Mouse (Mus musculus) heart, embryonic 10.5 days (tissue): ENCODE data around the gene Sgca. TPM values are rescaled to one million over a fixed set of nuclear protein-coding genes. Genes with fewer than 3 reads are reported as not detected.

Experiments used
- DNase-seq: peaks from one replicate; pipeline ENCODE4 v3.0.0-alpha.2; 2017; ENCODE audit warnings: low spot score
- H3K27ac ChIP-seq: fragments of 300-500 bp; sonication (generic); 2 replicates; pipeline ENCODE4 v1.5.1; 2016; ENCODE audit warnings: mild to moderate bottlenecking
- H3K27me3 ChIP-seq: fragments of 300-500 bp; sonication (generic); 2 replicates; pipeline ENCODE4 v1.6.1; 2016; ENCODE audit warnings: mild to moderate bottlenecking; ENCODE audit not compliant: poor library complexity, insufficient read depth, severe bottlenecking
- H3K36me3 ChIP-seq: fragments of 300-500 bp; sonication (generic); 2 replicates; pipeline ENCODE4 v1.6.1; 2016; ENCODE audit warnings: mild to moderate bottlenecking, moderate library complexity
- H3K4me1 ChIP-seq: fragments of 300-500 bp; sonication (generic); 2 replicates; pipeline ENCODE4 v1.6.1; 2016; ENCODE audit warnings: mild to moderate bottlenecking
- H3K4me3 ChIP-seq: fragments of 300-500 bp; sonication (generic); 2 replicates; pipeline ENCODE4 v1.5.1; 2016; ENCODE audit warnings: mild to moderate bottlenecking, moderate library complexity
- H3K9me3 ChIP-seq: fragments of 300-500 bp; sonication (generic); 2 replicates; pipeline ENCODE4 v1.6.1; 2016; ENCODE audit warnings: mild to moderate bottlenecking, moderate library complexity
- WGBS: fragments of 180-500 bp; shearing (Covaris S2); methylation state at CpG from one replicate; pipeline ENCODE4 v1.1.7; 2016; 5-methylcytosine and 5-hydroxymethylcytosine counted together
- polyA plus RNA-seq: library from polyadenylated mRNA; unstranded; fragments of >200 nt; fragmentation: Nextera tagmentation; extraction: Ambion mirVana; gene quantifications from 2 replicates; pipeline ENCODE4 v1.2.1, GENCODE M21; 2016

The Sgca gene
- polyA plus RNA-seq, 1 experiment from 2014 or later: 12.5 TPM

GRCm38 (mm10) chr11:94988780-94989561 is 12.8 kb upstream of the Sgca start:
- peak overlapping the region; percentile 94 for H3K4me3 ChIP-seq
- H3K27me3 ChIP-seq: no peaks in the 10 kb centered on the region
- no peaks in the 10 kb centered on the region for H3K36me3 ChIP-seq
- peak overlapping the region; percentile 96 for H3K27ac ChIP-seq
- H3K9me3 ChIP-seq: no peaks in the 10 kb centered on the region
- WGBS: 22% methylated on average over 10 of the region's 10 CpGs
- H3K4me1 ChIP-seq: peaks cover 78% of the 10 kb centered on the region
- no peak for DNase-seq

DNA sequence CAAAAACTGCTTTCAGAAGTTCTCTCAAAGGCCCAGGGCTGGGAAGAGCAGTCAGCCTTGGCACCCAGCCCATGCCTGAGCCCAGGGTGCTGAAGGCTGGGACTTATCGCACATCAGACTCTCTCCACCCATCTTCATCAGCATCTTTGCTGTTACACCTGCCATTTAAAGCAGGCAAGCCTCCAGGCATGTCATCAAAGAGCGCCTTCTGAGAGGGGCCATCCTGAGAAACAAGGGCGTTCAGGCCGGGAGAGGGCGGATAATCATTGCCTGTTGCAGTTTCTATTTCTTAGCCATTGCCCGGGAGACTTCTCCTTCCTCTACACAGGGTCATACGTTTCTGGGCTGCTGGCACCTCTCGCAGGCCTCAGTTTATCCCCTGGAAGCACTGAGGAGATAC is 11.7 kb upstream of the Sgca start:
- DNase-seq: no peak
- Histone ChIP-seq H3K4me1 (peaks cover 67% of the 10 kb centered on the region), H3K4me3 (no peak overlapping the region), H3K36me3 (no peaks in the 10 kb centered on the region), H3K9me3 (no peaks in the 10 kb centered on the region), H3K27me3 (no peaks in the 10 kb centered on the region), H3K27ac (peak overlapping the region; percentile 96)
- 80% methylated on average over 8 of the region's 8 CpGs for WGBS

DNA sequence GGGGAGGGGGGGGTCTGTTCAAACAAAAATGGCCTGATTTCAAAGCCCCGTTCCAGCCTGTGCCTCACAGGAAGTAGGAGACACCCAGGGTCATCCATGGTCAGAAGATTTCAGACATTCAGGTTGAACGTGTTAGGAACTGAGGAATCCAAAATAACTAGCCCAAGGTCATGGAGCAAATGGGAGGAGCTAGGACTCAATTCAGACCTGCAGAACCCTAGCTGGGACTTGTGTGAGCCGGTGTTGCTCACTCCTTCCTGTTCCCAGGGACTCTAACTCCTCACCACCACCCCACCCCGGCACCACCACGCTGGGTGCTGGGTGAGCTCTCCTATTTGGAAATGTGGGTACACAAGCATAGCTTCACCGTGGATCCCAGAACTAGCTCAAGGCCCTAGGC is 11.2 kb upstream of the Sgca start:
- H3K4me1 ChIP-seq: peaks cover 62% of the 10 kb centered on the region
- H3K4me3 ChIP-seq: no peak overlapping the region
- H3K9me3 ChIP-seq: no peaks in the 10 kb centered on the region
- DNase-seq: no peak
- 52% methylated on average over 6 of the region's 6 CpGs for WGBS
- H3K27ac ChIP-seq: peak overlapping the region; percentile 96
- no peaks in the 10 kb centered on the region for H3K36me3 ChIP-seq
- no peaks in the 10 kb centered on the region for H3K27me3 ChIP-seq

GRCm38 (mm10) chr11:94986435-94986834 is 10.3 kb upstream of the Sgca start:
- H3K36me3 ChIP-seq: no peaks in the 10 kb centered on the region
- DNase-seq: peak; percentile 61
- H3K27me3 ChIP-seq: no peaks in the 10 kb centered on the region
- no peaks in the 10 kb centered on the region for H3K9me3 ChIP-seq
- H3K4me3 ChIP-seq: no peak overlapping the region
- H3K4me1 ChIP-seq: peaks cover 53% of the 10 kb centered on the region
- 60% methylated on average over 2 of the region's 2 CpGs for WGBS
- H3K27ac ChIP-seq: no peak overlapping the region

DNA sequence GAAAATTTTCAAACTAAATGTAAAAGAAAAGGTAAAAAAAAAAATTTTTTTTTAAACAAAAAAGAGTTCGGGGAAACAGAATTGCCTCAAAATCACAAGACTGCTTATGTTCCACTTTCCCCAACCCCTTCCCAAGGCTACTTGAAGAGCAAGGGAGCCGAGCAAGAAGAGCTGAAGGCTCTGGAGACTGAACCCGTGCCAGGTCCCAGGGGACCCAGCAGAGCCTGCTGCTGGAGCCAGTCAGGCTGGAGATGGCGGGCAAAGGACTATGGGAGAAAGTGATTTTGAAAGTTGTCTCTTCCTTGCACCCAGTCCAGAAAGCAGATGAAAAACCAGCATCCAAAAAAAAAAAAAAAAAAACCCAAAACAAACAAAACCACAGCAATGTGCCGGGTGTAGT is 9.7 kb upstream of the Sgca start:
- 77% methylated on average over 5 of the region's 5 CpGs for WGBS
- Histone ChIP-seq H3K27me3 (no peaks in the 10 kb centered on the region), H3K36me3 (no peaks in the 10 kb centered on the region), H3K4me3 (no peak overlapping the region), H3K27ac (no peak overlapping the region), H3K4me1 (peaks cover 52% of the 10 kb centered on the region), H3K9me3 (no peaks in the 10 kb centered on the region)
- no peak for DNase-seq

DNA sequence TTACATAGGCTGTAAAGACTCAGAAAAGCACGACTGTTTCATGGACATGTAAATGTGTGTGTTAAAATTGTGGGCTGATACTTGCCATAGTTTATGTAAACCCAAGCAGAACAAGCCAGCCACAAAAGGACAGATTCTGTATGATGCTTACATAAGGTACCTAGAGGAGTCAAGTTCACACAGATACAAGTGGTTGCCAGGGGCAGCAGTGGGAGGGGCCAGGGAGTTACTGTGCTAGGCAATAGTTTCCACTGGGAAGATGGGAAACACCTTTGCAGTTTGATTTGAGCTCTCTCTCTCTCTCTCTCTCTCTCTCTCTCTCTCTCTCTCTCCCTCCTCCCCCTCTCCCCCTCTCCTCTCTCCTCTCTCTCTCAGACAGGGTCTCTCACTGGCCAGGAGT is 9.0 kb upstream of the Sgca start:
- peak; percentile 71 for DNase-seq
- Histone ChIP-seq H3K4me3 (no peak overlapping the region), H3K27ac (no peak overlapping the region), H3K9me3 (no peaks in the 10 kb centered on the region), H3K36me3 (no peaks in the 10 kb centered on the region), H3K27me3 (no peaks in the 10 kb centered on the region), H3K4me1 (peaks cover 45% of the 10 kb centered on the region)
- WGBS: 48% methylated on average over 1 of the region's 1 CpGs

GRCm38 (mm10) chr11:94979462-94980179 is 3.5 kb upstream of the Sgca start:
- Histone ChIP-seq H3K4me1 (peaks cover 45% of the 10 kb centered on the region), H3K27ac (peak overlapping the region; percentile 80), H3K36me3 (no peaks in the 10 kb centered on the region), H3K9me3 (no peaks in the 10 kb centered on the region), H3K27me3 (no peaks in the 10 kb centered on the region), H3K4me3 (peak overlapping the region; percentile 33)
- DNase-seq: peak; percentile 74
- WGBS: 72% methylated on average over 11 of the region's 11 CpGs

DNA sequence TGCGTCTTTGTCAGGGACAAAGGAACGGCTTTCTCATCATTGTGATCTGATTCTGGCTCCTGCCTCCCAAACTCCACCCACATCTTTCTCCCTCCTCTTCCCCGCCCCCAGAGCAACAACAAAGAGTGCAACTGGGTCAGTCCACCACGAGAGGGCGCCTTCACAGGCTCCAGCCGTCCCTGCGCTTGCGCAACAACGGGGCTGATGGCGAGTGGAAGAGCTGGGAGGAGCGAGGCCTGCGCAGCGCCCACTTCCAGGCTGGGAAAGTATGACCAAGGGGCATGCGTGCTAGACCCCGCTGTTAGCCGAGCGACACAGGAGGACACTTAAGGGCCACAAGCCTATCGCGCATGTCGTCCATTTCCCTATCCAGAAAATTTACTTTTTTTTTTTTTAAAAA is 2.8 kb upstream of the Sgca start:
- Histone ChIP-seq H3K4me3 (peak overlapping the region; percentile 33), H3K9me3 (no peaks in the 10 kb centered on the region), H3K27me3 (no peaks in the 10 kb centered on the region), H3K27ac (peak overlapping the region; percentile 80), H3K36me3 (no peaks in the 10 kb centered on the region), H3K4me1 (peaks cover 46% of the 10 kb centered on the region)
- under 1% methylated on average over 20 of the region's 20 CpGs for WGBS
- DNase-seq: peak; percentile 98

DNA sequence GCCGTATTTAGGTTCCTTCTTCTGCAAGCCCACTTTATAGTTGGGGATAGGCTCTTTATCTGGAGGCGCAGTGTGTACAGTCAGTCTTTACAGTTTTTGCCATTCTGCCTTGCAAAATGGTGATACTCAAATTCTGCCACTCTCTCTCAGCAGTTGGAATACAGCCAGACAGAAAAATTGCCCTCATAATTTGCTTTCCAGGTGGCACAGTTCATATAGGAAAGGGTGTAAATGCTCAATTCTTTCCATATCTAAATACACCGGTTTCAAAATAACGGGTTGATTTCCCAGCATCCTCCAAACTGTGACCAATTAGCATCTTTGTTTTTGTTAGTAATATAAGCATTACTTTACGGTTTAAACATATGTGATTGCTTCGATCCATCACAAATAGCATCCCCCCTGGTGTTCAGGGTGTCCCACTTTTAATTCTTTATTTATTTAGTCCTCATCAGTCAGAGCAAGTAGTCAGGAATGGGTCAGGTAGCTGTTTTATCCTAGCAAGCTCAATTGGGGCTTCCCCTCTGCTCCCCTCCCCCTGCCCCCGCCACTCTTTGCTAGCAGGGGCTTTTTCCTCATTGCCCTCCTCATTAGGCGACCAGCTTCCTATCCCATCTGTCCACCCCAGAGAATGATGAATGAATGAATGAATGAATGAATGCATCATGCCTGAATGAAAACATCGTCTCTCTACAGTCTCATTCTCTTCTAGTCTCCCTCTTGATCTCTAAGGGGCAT is 2.2 kb upstream of the Sgca start:
- H3K27me3 ChIP-seq: no peaks in the 10 kb centered on the region
- peak; percentile 63 for DNase-seq
- H3K4me1 ChIP-seq: peaks cover 52% of the 10 kb centered on the region
- H3K36me3 ChIP-seq: no peaks in the 10 kb centered on the region
- H3K27ac ChIP-seq: peak overlapping the region; percentile 80
- 42% methylated on average over 9 of the region's 9 CpGs for WGBS
- no peaks in the 10 kb centered on the region for H3K9me3 ChIP-seq
- peak overlapping the region; percentile 33 for H3K4me3 ChIP-seq

DNA sequence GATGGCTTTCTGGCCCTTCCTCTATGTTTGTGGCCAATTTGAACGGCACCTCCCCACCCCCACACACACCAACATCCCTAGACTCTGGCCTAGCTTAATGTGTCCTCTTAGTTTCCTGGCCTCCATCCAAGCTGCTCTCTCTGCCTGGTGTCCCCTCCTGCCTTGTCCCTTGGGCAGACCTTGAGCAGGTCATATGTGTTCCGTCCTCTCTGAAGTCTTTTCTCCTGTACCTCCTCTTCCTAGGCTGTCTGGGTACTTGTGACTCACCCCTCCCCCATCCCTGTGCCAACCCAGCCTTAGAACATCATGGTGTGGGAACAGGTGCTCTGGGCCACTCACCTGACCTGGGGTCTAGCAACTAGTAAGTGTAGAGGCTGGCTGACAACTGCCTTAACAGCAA is 1.2 kb downstream of the Sgca start:
- H3K27me3 ChIP-seq: peaks cover 17% of the 10 kb centered on the region
- H3K36me3 ChIP-seq: no peaks in the 10 kb centered on the region
- DNase-seq: no peak
- 71% methylated on average over 2 of the region's 2 CpGs for WGBS
- H3K27ac ChIP-seq: peak overlapping the region; percentile 80; the same call in 1 of the 2 replicates
- 0 out of 2 replicates have a peak overlapping the region, but pooled peaks have one; percentile 12 for H3K4me3 ChIP-seq
- H3K4me1 ChIP-seq: peaks cover 69% of the 10 kb centered on the region
- H3K9me3 ChIP-seq: no peaks in the 10 kb centered on the region

- H3K4me3 ChIP-seq: peak overlapping the region; percentile 52
Observed at GRCm38 (mm10) chr11:94973313-94973712, 2.8 kb downstream of the Sgca start.

DNA sequence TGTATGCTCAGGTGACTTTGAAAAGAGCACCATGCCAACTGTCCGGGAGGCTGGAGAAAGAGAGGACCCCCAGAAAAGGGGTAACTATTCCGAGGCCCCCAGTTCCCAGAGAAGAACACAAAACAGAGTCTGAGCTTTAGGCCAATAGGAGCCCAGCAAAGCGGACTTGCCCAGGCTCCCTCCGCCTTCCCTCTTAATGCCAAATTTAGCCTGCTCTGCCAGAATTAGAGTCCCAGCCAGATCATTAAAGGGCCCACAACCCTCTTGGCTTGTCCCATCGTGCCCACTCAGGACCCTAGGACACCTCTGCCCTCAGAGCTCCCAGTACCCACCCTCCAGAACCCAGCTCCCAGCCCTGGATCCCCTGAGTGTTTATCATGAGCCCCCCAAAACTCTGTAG is 3.2 kb downstream of the Sgca start:
- Histone ChIP-seq H3K4me3 (peak overlapping the region; percentile 52), H3K4me1 (peaks cover 49% of the 10 kb centered on the region), H3K9me3 (no peaks in the 10 kb centered on the region), H3K27me3 (peaks cover 28% of the 10 kb centered on the region), H3K27ac (peak overlapping the region; percentile 85), H3K36me3 (no peaks in the 10 kb centered on the region)
- no peak for DNase-seq
- WGBS: 39% methylated on average over 5 of the region's 5 CpGs

More at GRCm38 (mm10) chr11:94973313-94973712, 2.8 kb downstream of the Sgca start:
- no peak for DNase-seq
- Histone ChIP-seq H3K9me3 (no peaks in the 10 kb centered on the region), H3K27me3 (peaks cover 28% of the 10 kb centered on the region), H3K27ac (peak overlapping the region; percentile 85), H3K4me1 (peaks cover 53% of the 10 kb centered on the region), H3K36me3 (no peaks in the 10 kb centered on the region)
- 36% methylated on average over 4 of the region's 4 CpGs for WGBS
